Comparison of ENCODE assay signal across 19 mouse cellular contexts in the genomic region with DNA sequence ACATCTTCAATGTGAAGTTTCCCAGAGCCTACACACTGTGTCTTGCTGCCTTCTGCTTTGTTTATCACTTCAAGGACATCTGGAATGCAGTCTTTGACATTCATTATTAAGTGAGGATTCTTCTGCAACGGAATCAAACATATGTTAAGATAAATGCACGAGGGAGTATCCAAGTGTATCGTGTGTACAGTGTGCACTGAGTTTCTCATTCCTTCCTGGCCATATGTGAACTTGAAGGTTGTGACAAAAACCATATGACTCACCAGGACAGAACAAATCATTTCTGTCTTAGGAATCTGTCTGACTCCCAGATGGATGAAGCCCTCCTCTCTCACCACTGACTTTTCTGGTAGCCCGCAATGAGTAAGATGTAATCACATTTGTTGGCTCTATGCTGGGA. TPM values are rescaled to one million over a fixed set of nuclear protein-coding genes. Genes with fewer than 3 reads are reported as not detected.
"Had no signal": no experiment of that assay in that cellular context is flagged by ENCODE, and none has a peak within 500 bp of the region (broad histone marks: within the 10 kb centered on the region; RNA-seq: fewer than 3 reads in every experiment).

No protein-coding gene starts in this region.

- H3K36me3 ChIP-seq: limb, embryonic 13.5 days; liver, embryonic 12.5 days; liver, embryonic 15.5 days; lung, embryonic 15.5 days had no signal

- H3K4me3 ChIP-seq: left cerebral cortex, adult 2 months; limb, embryonic 13.5 days; liver, embryonic 12.5 days; liver, embryonic 15.5 days; lung, embryonic 15.5 days had no signal

- H3K9me3 ChIP-seq: liver, embryonic 12.5 days; lung, embryonic 15.5 days had no signal

- DNase-seq: kidney, postnatal 25 days; layer of hippocampus, postnatal 36 days; left cerebral cortex, postnatal 4 days; liver; lung, adult 18-20 months; lung, postnatal 14 days; lung, postnatal 4 days; midbrain, embryonic 14.5 days; thymus, adult 18-20 months; thymus, postnatal 36 days had no signal

- H3K27ac ChIP-seq: kidney, postnatal 0 days; left cerebral cortex, adult 2 months; limb, embryonic 13.5 days; liver, embryonic 12.5 days; liver, embryonic 15.5 days; lung, embryonic 15.5 days had no signal

- ATAC-seq: liver, embryonic 12.5 days had no signal

- H3K9ac ChIP-seq: limb, embryonic 13.5 days; liver, embryonic 12.5 days; liver, embryonic 15.5 days; lung, embryonic 15.5 days had no signal

- H3K27me3 ChIP-seq: limb, embryonic 13.5 days; liver, embryonic 12.5 days; liver, embryonic 15.5 days; lung, embryonic 15.5 days had no signal

- H3K4me1 ChIP-seq: limb, embryonic 13.5 days; liver, embryonic 12.5 days; liver, embryonic 15.5 days; lung, embryonic 15.5 days had no signal

- H3K4me2 ChIP-seq: limb, embryonic 13.5 days; liver, embryonic 12.5 days; liver, embryonic 15.5 days; lung, embryonic 15.5 days; midbrain, embryonic 11.5 days had no signal

RNA-seq across cellular contexts. Expression of a gene that starts 59.0 kb away (rescaled TPM):
- total RNA-seq: megakaryocyte progenitor cell, adult 5-6 weeks; megakaryocyte-erythroid progenitor cell, adult 5-6 weeks had no signal
